Mouse (Mus musculus): Measurements from ENCODE around the gene Zbed3.

The Zbed3 gene

DNA sequence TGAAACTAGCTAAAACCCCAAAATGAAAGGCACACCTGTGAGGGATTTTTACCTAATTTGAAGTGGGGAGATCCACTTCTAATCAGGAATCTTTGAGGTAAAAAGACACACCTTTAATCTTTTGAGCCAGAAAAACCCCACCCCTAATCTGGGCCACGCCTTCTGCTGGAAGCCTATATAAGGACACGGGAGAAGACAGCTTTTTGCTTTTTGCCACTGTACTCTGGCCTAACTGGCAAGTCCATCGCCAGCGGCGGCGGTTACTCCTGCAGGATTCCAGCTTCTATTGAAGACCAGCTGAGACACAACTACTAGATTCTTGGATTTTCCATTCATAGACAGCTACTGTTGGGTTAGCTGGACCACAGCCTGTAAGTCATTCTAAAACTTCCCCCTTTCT lies at the start of gene Zbed3:
Gene Zbed3 (plus strand): TSS at position 213 of the 400 bp plus-strand sequence.
- no peak for DNase-seq (ENCODE audit: low read depth, low spot score)

GRCm38 (mm10) chr13:95278426-95279025 lies 44.9 kb upstream of the Zbed3 start:
- no peak for DNase-seq (ENCODE audit: low read depth, low spot score)

- DNase-seq (ENCODE audit: low read depth, low spot score) = no peak
Measured at GRCm38 (mm10) chr13:95281740-95282673, 41.4 kb upstream of the Zbed3 start.

GRCm38 (mm10) chr13:95286989-95287388 lies 36.4 kb upstream of the Zbed3 start:
- peak; percentile 82 for DNase-seq (ENCODE audit: low read depth, low spot score)

GRCm38 (mm10) chr13:95288027-95288426 lies 35.4 kb upstream of the Zbed3 start:
- no peak for DNase-seq (ENCODE audit: low read depth, low spot score)

GRCm38 (mm10) chr13:95291983-95292382 lies 31.4 kb upstream of the Zbed3 start:
- DNase-seq (ENCODE audit: low read depth, low spot score) = peak; percentile 46

DNA sequence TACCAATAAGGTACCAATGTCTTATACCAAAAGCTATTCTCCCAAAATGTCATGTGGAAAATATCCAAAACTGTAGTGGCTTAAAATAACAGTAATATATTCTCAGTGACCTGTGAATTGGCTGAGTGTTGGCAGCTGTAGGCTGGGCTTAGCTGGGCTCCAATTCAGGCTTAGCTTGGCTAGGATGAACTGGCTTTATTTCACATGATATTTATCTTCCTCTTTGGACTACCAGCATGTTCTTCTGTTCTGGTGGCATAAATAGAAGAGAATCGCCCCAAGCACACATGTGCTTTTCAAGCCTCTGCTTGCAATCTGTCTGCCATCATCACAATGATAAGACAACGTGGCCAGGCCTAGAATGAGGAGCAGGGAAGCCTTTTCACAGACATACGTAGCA lies 23.5 kb upstream of the Zbed3 start:
- DNase-seq (ENCODE audit: low read depth, low spot score) = no peak

DNA sequence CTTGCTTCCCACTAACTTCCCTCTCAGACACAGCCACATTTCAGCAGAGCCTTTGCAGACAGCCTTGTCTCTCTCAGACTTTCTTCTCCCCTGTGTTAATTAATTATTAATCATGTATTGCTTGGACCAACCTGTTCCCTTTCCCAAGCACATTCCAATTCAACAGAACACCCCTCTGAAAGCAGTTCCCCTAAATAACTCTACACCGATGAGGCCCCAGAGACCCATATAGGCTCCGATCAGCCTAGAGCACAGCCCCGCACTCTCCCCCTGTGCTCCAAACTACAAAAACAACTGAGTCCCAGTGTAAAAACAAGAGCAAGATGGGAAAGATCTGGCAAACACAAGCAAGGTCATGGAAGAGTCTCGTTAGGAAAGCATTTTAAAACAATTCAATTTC lies 16.8 kb upstream of the Zbed3 start:
- no peak for DNase-seq (ENCODE audit: low read depth, low spot score)

GRCm38 (mm10) chr13:95307100-95307655 lies 16.2 kb upstream of the Zbed3 start:
- no peak for DNase-seq (ENCODE audit: low read depth, low spot score)

GRCm38 (mm10) chr13:95312016-95312415 lies 11.4 kb upstream of the Zbed3 start:
- no peak for DNase-seq (ENCODE audit: low read depth, low spot score)

DNA sequence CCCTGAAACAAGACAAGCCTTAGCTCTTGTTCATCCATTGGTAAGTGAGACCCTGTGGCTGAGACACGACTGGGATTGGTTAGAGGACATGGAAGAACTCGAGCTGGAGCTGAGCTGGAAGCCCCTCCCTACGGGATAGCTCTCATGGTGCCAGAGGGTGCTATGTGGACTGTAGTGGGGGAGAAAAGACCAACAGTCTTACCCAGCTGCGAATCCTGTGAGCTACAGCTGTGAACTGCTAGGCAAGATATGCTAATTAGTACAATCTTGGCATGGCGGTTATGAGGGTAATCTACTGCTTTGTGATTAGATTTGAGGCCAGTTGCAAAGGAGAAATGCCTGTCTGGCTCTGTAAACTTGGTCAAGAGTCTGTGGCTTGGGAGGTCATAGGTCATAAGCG lies 4.3 kb upstream of the Zbed3 start:
- no peak for DNase-seq (ENCODE audit: low read depth, low spot score)

GRCm38 (mm10) chr13:95320451-95320850 lies 3.0 kb upstream of the Zbed3 start:
- no peak for DNase-seq (ENCODE audit: low read depth, low spot score)

DNA sequence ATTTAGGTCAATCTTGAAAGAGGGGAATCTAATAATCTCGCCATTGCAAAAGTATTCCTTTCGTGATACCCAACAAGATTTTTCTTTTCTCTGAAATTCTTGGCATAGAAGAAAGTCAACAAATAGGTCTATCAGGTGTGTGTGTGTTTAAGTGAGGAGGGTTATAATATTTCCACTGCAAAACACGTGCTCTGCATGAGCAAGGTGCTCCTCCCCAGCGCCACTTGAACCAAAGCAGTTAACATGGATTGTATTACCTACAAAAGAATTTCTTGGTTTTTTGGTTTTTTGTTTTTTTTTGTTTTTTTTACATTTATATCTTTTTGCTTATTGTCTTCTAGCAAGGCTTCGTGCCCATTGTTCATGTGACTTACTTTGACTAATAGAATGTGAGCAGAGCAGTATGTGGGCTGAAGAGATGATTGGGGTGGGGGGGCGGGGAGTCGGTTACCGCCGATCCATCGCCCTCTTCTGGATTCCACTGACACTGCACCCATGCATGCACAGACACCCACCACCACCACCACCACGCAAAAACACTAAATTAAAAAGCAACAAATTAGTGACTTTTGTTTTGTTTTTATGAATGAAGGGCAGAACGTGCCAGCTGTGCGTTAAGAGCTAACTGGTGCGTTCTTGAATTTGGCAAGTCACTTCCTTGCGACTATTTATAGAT lies 676 bp downstream of the Zbed3 start:
- DNase-seq (ENCODE audit: low read depth, low spot score) = peak; percentile 58

DNA sequence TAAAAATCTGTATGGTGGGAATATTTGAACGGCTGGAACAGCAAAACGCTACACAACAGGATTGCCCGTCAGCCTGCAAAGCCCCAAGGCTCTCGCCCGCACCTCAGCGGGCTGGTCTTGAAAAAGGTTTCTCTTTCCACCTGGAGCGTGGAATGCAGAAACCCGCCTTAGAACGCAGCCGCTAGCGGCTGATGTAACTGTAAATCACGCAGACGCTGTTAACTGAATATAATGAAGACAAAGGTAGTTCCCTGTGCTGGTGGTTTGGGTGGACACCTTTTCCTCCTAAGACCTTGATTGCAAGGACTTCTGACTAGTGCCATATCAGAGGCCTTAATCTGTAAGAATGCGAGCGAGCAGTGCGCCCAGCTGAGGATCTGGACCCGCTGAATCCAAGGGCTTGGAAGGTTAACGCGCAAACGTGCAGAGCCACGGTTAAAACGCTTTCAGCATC lies 1.2 kb downstream of the Zbed3 start:
- DNase-seq (ENCODE audit: low read depth, low spot score) = peak; percentile 64

DNA sequence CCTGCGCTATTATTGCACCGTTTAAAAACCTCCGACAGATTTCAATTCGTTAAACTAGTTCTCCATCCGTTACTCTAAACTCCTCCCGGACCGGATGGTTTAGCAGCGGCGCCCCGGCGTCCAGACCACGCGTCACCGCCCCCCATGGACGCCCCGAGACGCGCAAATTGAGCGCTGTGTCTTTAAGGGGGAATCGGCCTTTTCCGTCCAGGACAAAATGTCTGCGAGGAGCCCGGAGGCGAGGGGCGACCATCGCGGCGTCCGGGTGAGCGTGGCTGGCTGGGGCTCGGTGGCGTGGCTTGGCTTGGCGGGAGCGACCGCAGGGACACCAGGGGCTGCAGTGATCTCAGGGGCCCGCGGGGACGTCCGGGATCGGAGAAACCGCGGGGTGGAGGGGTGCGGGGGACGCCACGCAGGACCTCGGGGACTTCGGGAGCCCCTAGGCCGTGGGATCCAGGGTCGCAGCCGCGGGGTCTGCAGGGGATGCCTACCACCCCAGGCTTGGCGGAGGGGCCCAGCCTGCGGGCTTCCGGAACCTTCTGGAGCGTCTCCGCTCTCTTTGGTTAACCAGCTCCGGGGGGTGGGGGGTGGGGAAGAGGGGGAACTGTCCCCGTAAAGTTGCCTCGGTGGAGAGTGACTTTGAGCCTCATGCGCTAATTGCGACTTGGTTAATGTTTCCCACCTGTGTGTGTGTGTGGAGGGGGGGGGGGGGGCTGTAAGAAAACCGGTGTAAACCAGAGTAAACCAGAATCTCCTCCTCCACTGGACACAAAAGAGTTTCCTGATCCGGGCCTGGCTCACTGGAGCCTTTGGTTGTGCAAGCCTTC lies 1.9 kb downstream of the Zbed3 start:
- peak; percentile 88 for DNase-seq (ENCODE audit: low read depth, low spot score)

DNA sequence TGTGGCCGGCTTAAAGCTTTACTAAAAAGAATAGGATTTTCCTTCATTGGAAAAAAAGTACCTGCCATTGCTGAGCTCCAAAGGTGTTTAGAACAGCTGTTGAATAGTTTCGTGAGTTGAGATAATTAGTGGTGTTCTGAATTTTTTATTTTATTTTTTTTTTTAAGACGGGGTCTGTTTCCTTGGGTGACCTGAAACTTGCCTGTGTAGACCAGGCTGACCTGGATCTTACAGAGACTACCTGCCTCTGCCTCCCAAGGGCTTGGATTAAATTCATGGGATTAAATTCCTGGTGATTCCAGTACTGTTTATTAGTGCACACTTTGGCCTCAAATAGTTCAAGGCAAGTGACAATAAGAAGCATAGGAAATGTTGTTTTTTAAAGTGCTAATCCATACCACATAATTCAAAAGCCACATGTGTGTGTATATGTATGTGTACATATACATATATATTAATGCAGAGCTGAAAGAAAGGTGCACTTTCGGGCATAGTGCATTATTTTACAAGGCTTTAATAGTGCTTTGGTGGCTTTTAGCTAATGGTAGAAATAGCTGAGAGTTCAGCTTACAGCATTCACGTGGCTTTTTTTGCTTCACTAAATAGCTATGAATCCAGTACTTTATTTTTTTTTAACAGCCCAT lies 2.6 kb downstream of the Zbed3 start:
- DNase-seq (ENCODE audit: low read depth, low spot score) = no peak

DNA sequence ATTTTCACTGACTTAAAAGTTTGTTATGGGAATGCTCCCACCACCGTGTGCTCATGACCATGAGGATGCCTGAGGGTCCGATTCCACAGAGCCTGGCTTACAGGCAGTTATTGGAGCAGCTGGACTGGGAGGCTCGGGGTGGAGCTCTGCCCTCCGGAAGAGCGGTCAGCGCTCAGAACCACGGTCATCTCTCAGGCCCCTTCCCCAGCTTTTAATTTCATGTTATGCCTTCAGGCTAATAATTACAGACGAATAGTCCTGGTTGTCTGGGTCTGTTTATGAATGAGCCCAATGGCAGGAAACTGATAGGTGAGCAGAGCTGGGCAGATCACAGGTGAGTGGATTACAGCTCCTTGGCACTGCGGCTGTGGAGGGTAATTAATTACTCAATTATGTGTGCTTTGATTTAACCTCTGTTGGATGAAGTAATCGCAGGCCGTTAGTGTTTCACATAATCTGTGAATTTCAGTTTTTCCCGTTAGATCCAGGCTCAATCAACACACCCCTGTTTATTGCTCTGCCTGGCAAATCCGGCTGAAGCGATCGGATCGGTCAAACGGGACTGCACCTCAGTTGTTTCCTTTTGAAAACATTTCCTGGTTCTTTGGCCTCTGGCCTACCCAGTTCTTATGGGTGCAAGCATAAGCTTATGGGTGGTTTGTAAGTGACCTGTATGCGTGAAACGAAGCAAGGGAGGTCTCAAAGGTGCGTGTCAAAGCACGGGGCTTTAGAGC lies 3.4 kb downstream of the Zbed3 start:
- DNase-seq (ENCODE audit: low read depth, low spot score) = no peak

GRCm38 (mm10) chr13:95327345-95327741 lies 3.9 kb downstream of the Zbed3 start:
- DNase-seq (ENCODE audit: low read depth, low spot score) = peak; percentile 88

DNA sequence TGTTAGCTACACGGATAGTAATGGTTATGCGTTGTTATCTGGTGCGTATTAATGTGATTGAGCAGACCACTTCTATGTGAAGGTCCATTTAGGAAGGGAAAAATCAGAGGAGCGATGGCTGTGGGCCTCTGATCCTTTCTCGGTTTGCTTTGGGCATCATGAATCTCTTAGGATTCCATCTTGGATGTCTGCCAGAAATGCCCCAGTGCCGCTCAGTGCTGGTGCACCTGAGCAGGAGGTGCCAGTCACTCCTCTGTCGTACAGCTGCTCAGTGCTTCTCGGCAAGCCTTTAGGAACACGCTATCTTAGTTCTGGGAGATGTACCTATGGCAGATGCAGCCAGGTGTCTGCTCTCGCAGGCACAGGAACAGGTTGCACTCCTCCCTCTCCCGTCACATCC lies 5.4 kb downstream of the Zbed3 start:
- no peak for DNase-seq (ENCODE audit: low read depth, low spot score)

GRCm38 (mm10) chr13:95330507-95330906 lies 7.1 kb downstream of the Zbed3 start:
- DNase-seq (ENCODE audit: low read depth, low spot score) = peak; percentile 61

Data from ZHBTc4 (cell line).